Mouse (Mus musculus): Measurements from ENCODE around the gene Pusl1. TPM values are rescaled to one million over a fixed set of nuclear protein-coding genes. Genes with fewer than 3 reads are reported as not detected.

The Pusl1 gene
- polyA plus RNA-seq (2014; fragmentation: Nextera tagmentation; extraction: Ambion mirVana) = 45.7 and 50.5 TPM in 2 replicates

DNA sequence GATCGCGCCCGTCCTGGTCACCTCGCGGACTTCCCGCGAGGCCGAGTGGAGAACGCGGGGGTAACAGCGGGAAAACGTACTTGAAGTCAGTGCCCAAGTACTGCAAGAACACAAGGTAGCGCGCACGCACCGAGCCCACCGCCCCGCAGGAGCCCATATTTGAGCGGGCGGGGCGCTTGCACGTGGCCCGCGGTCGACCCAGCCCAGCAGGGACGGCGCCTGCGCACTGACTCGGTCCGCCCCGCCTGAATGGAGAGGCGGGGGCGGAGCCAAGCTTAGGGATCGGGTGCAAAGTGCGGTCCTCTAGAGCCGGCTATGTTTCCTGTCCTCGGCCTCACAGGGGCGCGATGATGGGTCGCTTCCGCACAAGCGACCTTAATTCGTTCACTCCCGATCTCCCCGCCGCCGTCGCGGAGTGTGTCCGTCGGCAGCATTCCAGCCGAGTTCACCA, at the start of gene Pusl1, which contains the start of gene Acap3:
Gene Pusl1 (minus strand): TSS at position 231 of the 451 bp plus-strand sequence.
Gene Acap3 (plus strand): TSS at position 272 of the 451 bp plus-strand sequence.
- peak within 1 kb of the TSS; percentile 91 for H3K4me2 ChIP-seq (replicated peaks; ENCODE audit: low read depth, low read length)
- ATAC-seq (ENCODE audit: insufficient number of reproducible peaks, insufficient read depth, low FRiP score, low read depth) = peak; percentile 85
- peak within 1 kb of the TSS; percentile 71 for H3K9ac ChIP-seq (replicated peaks; ENCODE audit: low read depth, low read length)
- H3K27ac ChIP-seq (ENCODE audit: low read length) = peak within 1 kb of the TSS; percentile 96
- H3K27me3 ChIP-seq (ENCODE audit: control insufficient read depth, insufficient read depth, low read length) = no peaks in the 10 kb centered on the region
- peak within 1 kb of the TSS; percentile 88 for H3K4me3 ChIP-seq (ENCODE audit: low read depth, low read length)
- H3K9me3 ChIP-seq (ENCODE audit: control insufficient read depth, low read depth, low read length) = no peaks in the 10 kb centered on the region
- under 1% methylated on average over 52 of the region's 52 CpGs for WGBS
- H3K4me1 ChIP-seq (ENCODE audit: control insufficient read depth, insufficient read depth, low read length) = peaks cover 31% of the 10 kb centered on the region
- H3K36me3 ChIP-seq (ENCODE audit: control insufficient read depth, insufficient read depth, low read length) = peaks cover 33% of the 10 kb centered on the region

DNA sequence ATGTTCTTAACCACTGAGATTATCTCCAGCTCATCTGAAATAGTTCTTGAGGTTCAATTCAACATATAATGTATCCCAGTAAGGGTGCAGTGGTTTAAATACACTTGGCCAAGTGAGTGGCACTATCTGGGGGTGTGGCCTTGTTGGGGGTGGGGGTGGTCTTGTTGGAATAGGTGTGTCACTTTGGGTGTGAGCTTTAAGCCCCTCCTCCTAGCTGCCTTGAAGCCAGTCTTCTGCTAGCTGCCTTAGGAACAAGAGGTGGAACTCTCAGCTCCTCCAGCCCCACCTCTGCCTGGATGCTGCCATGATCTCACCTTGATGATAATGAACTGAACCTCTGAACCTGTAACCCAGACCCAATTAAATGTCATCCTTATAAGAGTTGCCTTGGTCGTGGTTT, 40.5 kb upstream of the Pusl1 start:
- Histone ChIP-seq H3K9me3 (ENCODE audit: control insufficient read depth, low read depth, low read length) (no peaks in the 10 kb centered on the region), H3K36me3 (ENCODE audit: control insufficient read depth, insufficient read depth, low read length) (no peaks in the 10 kb centered on the region), H3K27me3 (ENCODE audit: control insufficient read depth, insufficient read depth, low read length) (no peaks in the 10 kb centered on the region), H3K9ac (replicated peaks; ENCODE audit: low read depth, low read length) (no peak overlapping the region), H3K4me3 (ENCODE audit: low read depth, low read length) (no peak overlapping the region), H3K4me2 (replicated peaks; ENCODE audit: low read depth, low read length) (no peak overlapping the region), H3K27ac (ENCODE audit: low read length) (no peak overlapping the region), H3K4me1 (ENCODE audit: control insufficient read depth, insufficient read depth, low read length) (no peaks in the 10 kb centered on the region)
- ATAC-seq (ENCODE audit: insufficient number of reproducible peaks, insufficient read depth, low FRiP score, low read depth) = no peak
- WGBS = 71% methylated on average over 1 of the region's 1 CpGs

DNA sequence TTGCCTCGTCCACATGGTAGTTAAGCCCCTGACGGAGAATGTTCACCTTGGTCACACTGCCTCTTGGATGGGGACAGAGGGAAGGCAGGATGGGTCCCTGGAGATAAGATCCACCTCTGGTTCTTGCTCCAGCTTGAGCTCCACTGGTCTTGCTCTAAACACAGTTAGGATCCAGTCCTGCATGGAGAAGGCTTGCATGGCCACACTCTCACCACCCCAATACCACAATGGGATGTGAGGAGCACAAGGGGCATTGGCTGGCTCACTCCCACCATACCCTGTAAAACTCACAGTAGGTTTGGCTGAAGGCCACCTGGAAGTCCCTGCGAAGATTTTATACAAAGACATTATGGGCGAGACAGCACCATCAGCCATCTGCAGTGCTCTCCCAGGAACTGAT, 17.2 kb upstream of the Pusl1 start:
- Histone ChIP-seq H3K4me3 (ENCODE audit: low read depth, low read length) (no peak overlapping the region), H3K27ac (ENCODE audit: low read length) (no peak overlapping the region), H3K4me1 (ENCODE audit: control insufficient read depth, insufficient read depth, low read length) (no peaks in the 10 kb centered on the region), H3K9ac (replicated peaks; ENCODE audit: low read depth, low read length) (no peak overlapping the region), H3K9me3 (ENCODE audit: control insufficient read depth, low read depth, low read length) (no peaks in the 10 kb centered on the region), H3K4me2 (replicated peaks; ENCODE audit: low read depth, low read length) (no peak overlapping the region), H3K36me3 (ENCODE audit: control insufficient read depth, insufficient read depth, low read length) (peaks cover 15% of the 10 kb centered on the region), H3K27me3 (ENCODE audit: control insufficient read depth, insufficient read depth, low read length) (no peaks in the 10 kb centered on the region)
- no peak for ATAC-seq (ENCODE audit: insufficient number of reproducible peaks, insufficient read depth, low FRiP score, low read depth)
- WGBS = 87% methylated on average over 4 of the region's 4 CpGs

DNA sequence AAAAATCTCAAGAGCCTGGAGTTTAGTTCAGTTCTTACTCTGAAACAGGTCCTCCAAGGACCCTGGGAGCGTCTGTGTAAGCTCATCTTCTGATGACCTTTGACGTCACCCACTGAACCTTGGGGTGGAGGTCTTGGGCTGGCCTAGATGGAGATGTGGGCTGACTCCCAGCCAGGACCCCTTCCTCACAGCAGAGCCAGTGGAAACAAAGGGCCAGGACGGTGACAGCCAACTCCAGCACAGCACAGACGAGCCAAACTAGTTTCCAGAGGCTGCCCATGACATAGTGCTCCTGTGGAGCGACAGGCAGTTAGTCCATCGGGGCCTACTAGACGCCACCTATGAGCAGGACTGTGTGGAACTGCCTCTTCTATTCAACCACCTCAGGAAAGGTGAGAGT, 16.7 kb upstream of the Pusl1 start:
- Histone ChIP-seq H3K9me3 (ENCODE audit: control insufficient read depth, low read depth, low read length) (no peaks in the 10 kb centered on the region), H3K4me1 (ENCODE audit: control insufficient read depth, insufficient read depth, low read length) (no peaks in the 10 kb centered on the region), H3K9ac (replicated peaks; ENCODE audit: low read depth, low read length) (no peak overlapping the region), H3K4me3 (ENCODE audit: low read depth, low read length) (no peak overlapping the region), H3K4me2 (replicated peaks; ENCODE audit: low read depth, low read length) (no peak overlapping the region), H3K36me3 (ENCODE audit: control insufficient read depth, insufficient read depth, low read length) (peaks cover 20% of the 10 kb centered on the region), H3K27ac (ENCODE audit: low read length) (no peak overlapping the region), H3K27me3 (ENCODE audit: control insufficient read depth, insufficient read depth, low read length) (no peaks in the 10 kb centered on the region)
- WGBS = 75% methylated on average over 7 of the region's 7 CpGs
- ATAC-seq (ENCODE audit: insufficient number of reproducible peaks, insufficient read depth, low FRiP score, low read depth) = no peak

GRCm38 (mm10) chr4:155907003-155907402, 15.4 kb upstream of the Pusl1 start:
- Histone ChIP-seq H3K4me1 (ENCODE audit: control insufficient read depth, insufficient read depth, low read length) (no peaks in the 10 kb centered on the region), H3K4me3 (ENCODE audit: low read depth, low read length) (no peak overlapping the region), H3K27me3 (ENCODE audit: control insufficient read depth, insufficient read depth, low read length) (no peaks in the 10 kb centered on the region), H3K9ac (replicated peaks; ENCODE audit: low read depth, low read length) (no peak overlapping the region), H3K4me2 (replicated peaks; ENCODE audit: low read depth, low read length) (no peak overlapping the region), H3K9me3 (ENCODE audit: control insufficient read depth, low read depth, low read length) (no peaks in the 10 kb centered on the region), H3K27ac (ENCODE audit: low read length) (no peak overlapping the region), H3K36me3 (ENCODE audit: control insufficient read depth, insufficient read depth, low read length) (peaks cover 32% of the 10 kb centered on the region)
- no peak for ATAC-seq (ENCODE audit: insufficient number of reproducible peaks, insufficient read depth, low FRiP score, low read depth)
- 81% methylated on average over 11 of the region's 11 CpGs for WGBS

GRCm38 (mm10) chr4:155906125-155906524, 14.5 kb upstream of the Pusl1 start:
- no peak for ATAC-seq (ENCODE audit: insufficient number of reproducible peaks, insufficient read depth, low FRiP score, low read depth)
- Histone ChIP-seq H3K27me3 (ENCODE audit: control insufficient read depth, insufficient read depth, low read length) (no peaks in the 10 kb centered on the region), H3K9me3 (ENCODE audit: control insufficient read depth, low read depth, low read length) (no peaks in the 10 kb centered on the region), H3K4me2 (replicated peaks; ENCODE audit: low read depth, low read length) (no peak overlapping the region), H3K27ac (ENCODE audit: low read length) (no peak overlapping the region), H3K9ac (replicated peaks; ENCODE audit: low read depth, low read length) (no peak overlapping the region), H3K36me3 (ENCODE audit: control insufficient read depth, insufficient read depth, low read length) (peaks cover 32% of the 10 kb centered on the region), H3K4me3 (ENCODE audit: low read depth, low read length) (no peak overlapping the region), H3K4me1 (ENCODE audit: control insufficient read depth, insufficient read depth, low read length) (no peaks in the 10 kb centered on the region)
- WGBS = 77% methylated on average over 9 of the region's 9 CpGs

GRCm38 (mm10) chr4:155905634-155906033, 14.1 kb upstream of the Pusl1 start:
- Histone ChIP-seq H3K4me1 (ENCODE audit: control insufficient read depth, insufficient read depth, low read length) (no peaks in the 10 kb centered on the region), H3K9me3 (ENCODE audit: control insufficient read depth, low read depth, low read length) (no peaks in the 10 kb centered on the region), H3K4me3 (ENCODE audit: low read depth, low read length) (no peak overlapping the region), H3K4me2 (replicated peaks; ENCODE audit: low read depth, low read length) (no peak overlapping the region), H3K27me3 (ENCODE audit: control insufficient read depth, insufficient read depth, low read length) (no peaks in the 10 kb centered on the region), H3K36me3 (ENCODE audit: control insufficient read depth, insufficient read depth, low read length) (peaks cover 32% of the 10 kb centered on the region), H3K27ac (ENCODE audit: low read length) (no peak overlapping the region), H3K9ac (replicated peaks; ENCODE audit: low read depth, low read length) (no peak overlapping the region)
- ATAC-seq (ENCODE audit: insufficient number of reproducible peaks, insufficient read depth, low FRiP score, low read depth) = no peak
- WGBS = 87% methylated on average over 13 of the region's 13 CpGs

DNA sequence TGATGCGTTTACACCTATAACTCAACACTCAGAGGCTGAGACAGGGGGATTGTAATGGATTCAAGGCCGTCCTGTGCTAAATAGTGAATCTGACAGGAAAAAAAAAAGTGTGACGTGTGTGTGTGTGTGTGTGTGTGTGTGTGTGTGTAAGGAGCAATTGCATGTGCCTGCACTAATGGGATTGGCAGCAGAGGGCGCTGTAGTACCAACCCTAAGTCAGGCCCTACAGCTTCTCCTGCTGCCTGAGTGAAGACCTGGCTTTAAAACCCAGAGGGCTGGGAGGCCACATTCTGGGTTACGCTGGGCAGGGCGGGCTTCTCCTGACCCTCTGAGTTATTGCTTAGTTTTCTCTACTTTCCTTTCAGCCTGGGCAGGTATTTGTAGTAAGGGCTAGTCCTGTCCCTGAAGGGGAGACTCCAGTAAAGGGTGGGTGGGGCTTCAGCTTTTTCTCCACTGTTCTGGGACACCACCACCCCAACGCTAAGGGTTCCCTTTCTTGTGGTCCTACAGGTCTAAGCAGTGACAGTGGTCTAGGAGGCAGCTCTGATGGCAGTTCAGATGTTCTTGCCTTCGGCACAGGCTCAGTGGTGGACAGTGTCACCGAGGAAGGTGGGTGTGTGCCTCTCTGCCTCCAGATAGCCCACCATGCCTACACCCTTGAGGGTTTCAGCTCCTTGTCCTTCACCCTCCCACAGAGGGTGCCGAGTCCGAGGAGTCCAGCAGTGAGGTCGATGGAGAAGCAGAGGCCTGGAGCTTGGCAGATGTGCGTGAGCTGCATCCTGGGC, 12.9 kb upstream of the Pusl1 start:
- 90% methylated on average over 13 of the region's 13 CpGs for WGBS
- Histone ChIP-seq H3K36me3 (ENCODE audit: control insufficient read depth, insufficient read depth, low read length) (peaks cover 38% of the 10 kb centered on the region), H3K4me2 (replicated peaks; ENCODE audit: low read depth, low read length) (no peak overlapping the region), H3K27ac (ENCODE audit: low read length) (no peak overlapping the region), H3K27me3 (ENCODE audit: control insufficient read depth, insufficient read depth, low read length) (no peaks in the 10 kb centered on the region), H3K4me3 (ENCODE audit: low read depth, low read length) (no peak overlapping the region), H3K9ac (replicated peaks; ENCODE audit: low read depth, low read length) (no peak overlapping the region), H3K9me3 (ENCODE audit: control insufficient read depth, low read depth, low read length) (no peaks in the 10 kb centered on the region), H3K4me1 (ENCODE audit: control insufficient read depth, insufficient read depth, low read length) (no peaks in the 10 kb centered on the region)
- no peak for ATAC-seq (ENCODE audit: insufficient number of reproducible peaks, insufficient read depth, low FRiP score, low read depth)
